Mouse (Mus musculus) erythroid progenitor cell, adult 5-6 weeks (primary cell): Measurements from ENCODE around the gene Nf2. TPM values are rescaled to one million over a fixed set of nuclear protein-coding genes. Genes with fewer than 3 reads are reported as not detected.
"Not testable (repeated sequence)": the region's sequence is repeated elsewhere in the genome, so short reads cannot be mapped to it uniquely, and the experiment has no call there.

Experiments
- ATAC-seq: replicated peaks from 2 replicates; pipeline ENCODE4 v1.8.0; 2016; ENCODE audit warnings: moderate number of reproducible peaks, mild to moderate bottlenecking, moderate TSS enrichment, inconsistent platforms; ENCODE audit not compliant: poor library complexity, low FRiP score, severe bottlenecking
- total RNA-seq, 2 experiments: library from RNA; stranded (forward) in 1 of 2; stranded (reverse) in 1 of 2; fragments of 150-400 nt in 1 of 2; fragments of 186-747, 209-891 nt in 1 of 2; gene quantifications; 2 replicates each; pipeline versions ENCODE4 v1.2.3 to v1.2.4; 2015 to 2017; ENCODE audit warnings: low replicate concordance in 2 of 2

The Nf2 gene
- total RNA-seq, 2 experiments from 2014 or later, result 7.5 to 18.2 TPM

DNA sequence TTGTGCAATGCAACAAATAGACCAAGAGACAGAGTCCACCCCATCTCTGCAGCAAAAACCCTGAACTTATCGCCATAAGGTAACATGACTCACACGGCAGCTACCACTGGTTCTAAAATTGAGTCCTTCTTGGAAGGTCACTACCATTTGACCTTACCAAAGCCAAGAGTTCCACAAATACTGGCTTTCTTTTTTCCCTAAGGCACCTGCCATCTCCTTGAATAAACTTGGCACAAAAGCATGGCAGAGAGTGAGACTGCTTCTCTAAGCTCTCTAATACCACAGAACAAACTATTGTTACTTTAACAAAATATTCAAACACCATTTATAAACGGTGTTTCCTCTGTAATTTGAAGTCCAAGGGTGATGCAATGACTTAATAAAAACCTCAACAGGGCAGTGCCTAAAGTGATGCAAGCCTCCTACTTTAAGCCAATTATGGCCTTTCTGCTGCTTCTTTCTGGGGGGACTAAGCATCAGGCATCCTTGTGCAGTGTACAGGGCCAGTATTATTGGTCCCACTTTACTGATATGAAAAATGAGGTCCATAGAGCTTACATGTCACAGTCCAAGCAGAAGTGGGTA, 8.3 kb downstream of the Nf2 start:
- no peak for ATAC-seq

DNA sequence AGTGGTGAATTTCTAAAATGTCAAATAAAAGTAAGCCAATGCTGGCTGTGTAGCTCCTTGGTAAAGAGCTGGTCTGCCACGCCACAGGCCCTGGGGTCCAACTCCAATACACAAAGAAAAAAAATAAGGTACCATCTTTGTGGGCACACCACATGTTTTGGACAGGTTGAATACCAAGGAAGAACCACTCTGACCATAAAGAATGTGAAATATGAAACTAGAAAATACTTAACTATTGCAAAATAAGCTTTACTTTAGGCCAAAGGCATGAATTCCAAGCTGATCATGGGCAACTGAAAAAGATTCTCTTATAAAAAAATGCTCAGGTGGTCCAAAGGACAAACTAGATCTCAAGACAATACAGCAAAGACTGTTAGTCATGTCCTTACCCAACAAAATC, 11.1 kb downstream of the Nf2 start:
- ATAC-seq, result no peak

DNA sequence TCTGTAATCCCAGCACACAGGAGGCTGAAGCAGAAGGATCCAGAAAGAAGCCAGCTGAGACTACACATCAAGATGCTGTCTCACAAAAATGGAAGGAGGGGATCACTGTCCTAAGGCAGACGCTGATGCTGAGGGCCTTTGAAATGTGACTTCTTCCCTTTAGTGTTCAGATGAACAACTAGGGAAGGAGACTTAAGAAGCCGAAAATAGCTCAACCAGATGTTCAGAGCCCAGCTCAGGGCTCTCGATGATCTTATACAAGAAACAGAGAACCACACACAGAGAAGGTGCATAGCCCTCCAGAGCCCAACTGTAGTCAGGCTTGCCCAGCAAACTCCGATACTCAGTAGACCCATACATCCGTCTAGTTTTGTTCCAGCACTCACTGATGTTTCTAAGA, 12.0 kb downstream of the Nf2 start:
- ATAC-seq, result peak; percentile 42; the same call in 1 of the 2 replicates

DNA sequence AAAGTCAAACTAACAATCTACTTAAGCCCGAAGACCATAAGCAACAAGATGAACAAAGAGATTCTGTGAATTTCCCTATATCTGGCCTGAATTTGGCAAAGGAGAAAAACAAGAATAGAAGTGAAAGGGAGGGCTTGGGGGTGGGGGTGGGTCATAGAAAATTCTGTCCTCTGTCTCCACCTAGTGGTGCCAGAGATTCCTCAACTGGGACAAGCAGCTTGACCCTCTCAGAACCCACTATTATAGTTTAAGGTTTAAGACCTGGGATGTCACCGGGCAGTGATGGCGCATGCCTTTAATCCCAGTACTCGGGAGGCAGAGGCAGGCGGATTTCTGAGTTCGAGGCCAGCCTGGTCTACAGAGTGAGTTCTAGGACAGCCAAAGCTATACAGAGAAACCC, 12.6 kb downstream of the Nf2 start:
- ATAC-seq, result no peak

DNA sequence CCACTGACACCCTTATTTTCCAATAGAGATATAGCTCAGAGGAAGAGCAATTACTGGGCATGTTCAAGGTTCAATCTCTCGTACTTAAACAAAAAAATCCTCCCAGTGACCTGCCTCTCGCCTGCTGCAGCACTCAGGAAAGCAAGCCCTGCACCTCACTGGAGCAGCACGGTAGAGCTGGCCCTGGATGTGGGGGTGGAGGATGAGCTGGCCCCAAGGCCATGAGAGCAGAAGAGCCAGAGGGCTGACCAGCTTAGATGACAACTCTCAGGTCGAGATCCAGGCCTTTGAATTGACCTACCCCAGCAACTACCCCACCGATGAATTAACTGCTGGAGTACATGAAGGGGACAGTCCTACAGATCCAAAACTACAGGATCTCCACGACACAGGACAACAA, 13.9 kb downstream of the Nf2 start:
- no peak for ATAC-seq

DNA sequence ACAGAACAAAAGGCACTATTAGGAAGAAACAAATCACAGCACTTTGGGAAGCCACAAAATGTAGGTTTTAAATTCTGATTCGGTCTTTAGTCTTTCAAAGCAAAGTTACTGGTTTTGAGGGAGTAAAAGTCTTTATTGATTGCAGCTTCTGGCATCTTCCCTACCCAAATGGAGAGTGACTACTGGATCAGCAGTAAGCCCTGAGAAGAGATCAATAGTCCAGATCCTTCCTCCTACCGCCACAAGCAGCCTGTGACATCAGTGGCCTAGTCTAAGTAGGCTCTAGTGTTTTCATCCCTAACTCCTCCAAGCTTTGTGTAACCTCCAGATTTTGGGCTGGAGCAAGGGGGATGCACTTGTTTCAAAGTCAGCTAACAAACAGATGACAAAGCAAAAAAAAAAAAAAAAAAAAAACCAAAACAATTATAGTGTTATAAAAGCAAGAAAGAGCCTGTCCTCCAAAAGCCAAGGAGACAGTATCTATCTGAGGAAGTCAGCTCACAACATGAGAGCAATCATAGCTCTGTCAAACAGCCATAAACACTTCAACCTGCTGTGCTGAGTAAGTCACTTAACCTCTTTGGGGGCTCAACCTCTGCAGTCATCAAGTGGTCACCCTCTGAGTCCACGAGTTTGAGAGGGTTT, 15.9 kb downstream of the Nf2 start:
- no peak for ATAC-seq

DNA sequence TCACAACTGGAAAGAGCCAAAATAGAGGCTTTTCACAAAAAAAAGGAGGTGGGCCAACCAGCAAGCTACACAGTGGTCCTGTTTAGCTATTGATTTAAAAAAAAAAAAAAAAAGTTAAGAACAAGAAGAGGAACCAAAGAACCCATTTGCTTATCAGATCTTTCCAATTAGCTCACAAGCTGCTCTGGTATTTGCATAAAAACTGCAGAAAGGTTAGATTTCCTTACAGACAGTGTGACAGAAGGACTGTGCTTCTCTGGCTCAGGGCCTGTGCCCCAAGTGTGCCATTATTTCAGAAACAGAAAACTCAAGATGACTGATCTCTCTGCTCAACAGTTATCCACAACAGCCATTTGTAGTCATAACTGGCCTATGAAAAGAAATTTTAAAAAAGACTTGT, 18.3 kb downstream of the Nf2 start:
- ATAC-seq, result no peak

DNA sequence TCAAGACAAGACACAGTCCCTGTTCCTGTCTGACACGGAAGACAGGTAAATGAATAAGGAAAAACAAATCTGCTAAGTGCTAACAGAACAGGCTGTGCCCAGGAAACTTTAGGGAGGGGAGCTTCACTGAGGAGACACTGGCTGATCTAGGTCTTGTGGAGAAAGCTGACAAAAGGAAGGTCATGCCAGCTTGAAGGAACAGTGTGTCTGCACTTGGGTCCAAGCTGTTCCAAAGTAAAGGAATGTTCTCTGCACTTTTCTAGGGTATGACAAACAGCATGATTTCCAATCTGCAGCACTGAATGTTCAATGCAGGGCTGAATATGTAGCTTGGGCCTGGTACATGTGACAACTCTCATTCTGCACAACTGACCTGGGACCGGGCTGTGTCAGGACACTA, 21.4 kb downstream of the Nf2 start:
- ATAC-seq, result no peak

DNA sequence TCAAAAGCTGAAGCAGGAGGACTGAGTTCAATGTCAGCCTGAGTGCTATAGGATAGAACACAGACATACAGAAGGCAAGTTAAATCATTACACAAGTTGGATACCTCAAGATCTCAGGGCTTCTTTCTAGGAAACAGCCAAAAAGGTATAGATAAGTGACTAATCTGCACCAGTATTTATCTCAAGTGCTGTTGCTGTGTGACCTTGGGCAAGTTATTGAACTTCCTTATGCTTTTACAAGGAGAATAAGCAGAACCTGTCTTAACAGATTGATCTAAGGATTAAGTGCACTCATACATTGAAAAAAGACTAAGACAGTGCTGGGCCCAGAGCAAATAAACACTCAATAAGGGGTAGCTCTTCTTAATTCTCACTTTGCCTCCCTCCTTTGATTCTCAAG, 22.0 kb downstream of the Nf2 start:
- no peak for ATAC-seq

DNA sequence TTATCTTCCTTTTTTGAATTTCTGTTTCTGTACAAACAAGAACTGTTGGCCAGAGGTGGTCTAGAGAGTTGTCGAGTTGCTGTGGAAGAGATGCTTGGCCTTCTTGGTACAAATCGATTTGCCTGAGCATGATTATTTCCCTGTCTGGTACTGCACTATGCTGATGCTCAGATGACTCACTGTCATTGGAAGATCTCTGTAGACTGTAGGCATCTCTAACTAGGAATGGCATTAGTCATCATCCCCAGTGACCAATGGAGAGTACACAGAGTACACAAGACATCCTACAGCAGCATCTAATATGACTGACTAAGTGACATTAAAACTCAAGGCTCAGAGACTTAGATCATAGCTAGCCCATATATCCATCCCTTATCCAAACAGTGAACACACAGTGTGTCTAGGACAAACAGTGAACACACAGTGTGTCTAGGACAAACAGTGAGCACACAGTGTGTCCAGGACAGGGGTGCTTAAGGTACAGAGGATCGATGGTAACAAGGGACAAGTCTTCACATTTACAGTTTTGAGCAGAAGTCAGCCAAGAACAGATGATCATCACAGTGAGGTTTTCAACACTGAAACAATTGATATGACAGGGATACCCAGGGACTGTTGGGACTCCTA, 23.1 kb downstream of the Nf2 start:
- no peak for ATAC-seq

DNA sequence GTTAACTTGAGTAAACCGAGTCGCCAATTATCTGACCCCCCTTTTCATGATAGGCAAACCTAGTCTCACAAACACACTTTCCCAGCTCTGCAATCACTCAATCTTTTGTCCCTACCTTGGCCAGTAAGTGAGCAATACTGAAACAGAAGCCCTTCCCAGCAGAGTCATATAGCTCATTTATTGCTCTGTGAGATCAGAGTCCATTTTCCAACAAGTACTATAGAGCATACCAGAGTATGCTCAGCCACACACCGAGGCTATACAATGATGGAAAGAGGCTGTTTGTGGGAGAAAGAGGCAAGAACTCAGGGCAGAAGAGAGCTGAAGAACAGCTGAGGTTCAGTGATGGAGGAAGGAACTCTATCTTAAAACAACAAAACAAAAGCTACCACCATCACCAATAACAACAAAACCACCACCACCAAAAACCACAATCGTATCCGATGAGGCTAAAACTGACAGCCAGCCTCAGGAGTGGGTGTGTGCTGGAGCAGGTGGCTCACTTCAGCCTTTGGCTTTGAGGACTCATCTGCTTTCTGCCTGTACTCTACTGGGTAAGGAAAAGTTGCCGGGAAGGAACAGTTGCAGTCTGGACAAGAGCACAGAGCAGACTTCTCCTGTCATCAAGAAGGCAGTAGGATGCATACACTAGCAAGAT, 25.6 kb downstream of the Nf2 start:
- ATAC-seq, result no peak

DNA sequence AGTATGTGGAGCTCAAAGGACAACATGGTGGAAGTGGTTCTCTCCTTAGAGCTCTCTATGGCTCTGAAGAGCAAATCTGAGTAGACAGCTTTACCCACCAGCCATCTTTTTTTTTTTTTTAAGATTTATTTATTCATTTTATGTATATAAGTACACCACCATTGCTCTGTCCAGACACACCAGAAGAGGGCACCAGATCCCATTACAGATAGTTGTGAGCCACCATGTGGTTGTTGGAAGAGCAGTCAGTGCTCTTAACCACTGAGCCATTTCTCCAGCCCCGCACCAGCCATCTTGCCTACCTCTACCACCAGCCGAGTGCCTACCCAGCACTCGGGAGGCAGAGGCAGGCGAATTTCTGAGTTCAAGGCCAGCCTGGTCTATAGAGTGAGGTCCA, 26.9 kb downstream of the Nf2 start:
- not testable (repeated sequence) for ATAC-seq

DNA sequence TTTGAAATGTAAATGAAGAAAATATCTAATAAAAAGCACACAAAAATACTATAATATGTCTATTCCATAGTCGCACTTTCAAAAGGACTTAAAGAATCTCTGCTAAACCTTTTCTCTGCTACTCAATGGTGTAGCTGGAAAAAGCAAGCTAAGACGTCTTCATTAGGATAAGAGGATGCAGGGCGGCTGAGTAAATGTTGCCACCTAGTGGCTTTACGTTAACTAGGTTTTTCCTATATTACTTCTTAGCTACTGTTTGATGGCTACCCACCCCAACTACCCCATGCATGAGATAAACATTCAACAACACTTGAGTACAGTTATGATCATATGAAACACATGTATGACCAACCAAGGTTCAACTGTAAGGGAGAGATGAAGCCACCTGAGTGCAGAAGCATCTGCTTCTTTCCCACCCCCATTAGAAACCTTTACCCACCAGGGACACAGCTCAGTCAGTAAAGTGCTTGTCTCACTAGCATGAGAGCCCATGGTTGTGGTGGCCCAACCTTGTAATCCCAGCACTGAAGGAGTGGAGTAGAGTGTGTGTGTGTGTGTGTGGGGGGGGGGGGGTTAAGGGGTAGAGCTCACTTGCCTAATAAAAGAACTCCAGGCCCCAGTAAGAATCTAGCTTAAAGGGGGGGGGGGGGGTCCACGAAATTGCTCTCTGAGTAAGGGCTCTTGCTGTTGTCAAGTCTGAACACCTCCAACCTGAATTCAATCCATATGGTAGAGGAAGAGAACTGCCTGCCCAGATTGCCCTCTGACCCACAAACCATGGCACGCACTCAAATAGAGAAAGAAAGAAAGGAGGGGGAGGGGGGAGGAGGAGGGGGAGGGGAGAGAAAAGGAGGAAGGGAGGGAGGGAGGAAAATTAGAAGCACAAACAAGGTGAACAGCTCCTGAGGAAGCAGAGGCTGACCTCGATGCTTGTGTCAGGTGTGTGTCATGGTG, 27.6 kb downstream of the Nf2 start:
- no peak for ATAC-seq

DNA sequence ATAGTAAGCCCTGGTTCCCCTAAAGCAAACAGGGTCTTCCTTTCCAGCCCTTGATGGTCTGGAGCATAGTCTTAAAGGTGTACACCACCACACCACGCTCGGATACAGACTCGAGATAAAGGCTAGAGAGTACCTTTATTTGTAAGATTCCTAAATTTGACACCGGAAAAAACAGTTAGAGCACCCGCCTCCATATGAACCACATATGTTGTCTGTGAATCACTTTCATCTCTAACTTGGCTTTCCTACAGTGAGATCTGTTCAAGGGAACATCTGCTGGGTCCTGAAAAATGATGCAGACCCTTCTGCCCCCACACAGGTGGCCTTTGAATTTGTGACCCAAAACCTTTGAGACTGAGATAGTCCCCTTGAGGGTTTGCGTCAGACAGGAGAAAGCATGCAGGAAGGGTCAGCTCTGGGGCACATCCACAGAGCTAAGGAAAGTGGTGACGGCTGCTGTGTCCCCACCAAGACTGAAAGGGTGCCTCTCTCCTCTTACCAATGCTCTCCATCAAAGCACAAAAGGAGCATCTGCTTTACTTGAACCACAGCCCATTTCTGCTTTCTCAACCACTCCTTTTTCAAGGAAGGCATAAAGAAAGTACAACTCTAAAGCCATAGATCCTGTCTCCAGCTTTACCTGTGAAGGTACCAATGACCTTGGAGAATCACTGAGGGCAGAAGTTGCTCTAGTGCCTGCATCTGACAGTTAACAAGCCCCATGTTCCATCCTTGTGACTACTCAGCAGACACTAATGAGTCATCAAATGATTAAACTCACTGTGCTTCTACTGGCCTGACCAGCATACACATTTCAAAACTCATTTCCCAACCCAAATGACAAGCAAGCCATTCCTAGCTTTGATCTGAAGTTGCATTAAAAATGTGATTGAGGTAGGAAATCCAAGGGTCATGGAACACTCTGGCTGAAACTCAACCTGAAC, 34.6 kb downstream of the Nf2 start:
- no peak for ATAC-seq

DNA sequence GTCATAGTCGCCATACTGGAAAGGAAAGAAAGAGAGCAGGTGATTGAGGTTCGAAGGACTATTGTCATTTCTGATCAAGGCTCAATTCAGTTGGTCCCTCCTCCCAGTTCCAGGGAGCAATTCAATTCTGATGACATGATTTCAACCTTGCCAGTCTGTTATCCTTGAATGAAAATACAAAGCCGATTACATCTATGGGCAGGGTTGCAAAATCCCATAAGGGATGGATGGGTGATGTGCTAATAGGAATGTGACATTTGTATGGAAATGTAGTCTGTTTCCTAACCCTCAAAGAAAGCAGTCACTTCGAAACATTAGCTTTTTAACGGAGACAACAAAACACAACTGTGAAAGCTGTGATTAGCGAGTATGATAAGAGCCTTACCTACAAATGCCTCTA, 41.0 kb downstream of the Nf2 start:
- no peak for ATAC-seq

DNA sequence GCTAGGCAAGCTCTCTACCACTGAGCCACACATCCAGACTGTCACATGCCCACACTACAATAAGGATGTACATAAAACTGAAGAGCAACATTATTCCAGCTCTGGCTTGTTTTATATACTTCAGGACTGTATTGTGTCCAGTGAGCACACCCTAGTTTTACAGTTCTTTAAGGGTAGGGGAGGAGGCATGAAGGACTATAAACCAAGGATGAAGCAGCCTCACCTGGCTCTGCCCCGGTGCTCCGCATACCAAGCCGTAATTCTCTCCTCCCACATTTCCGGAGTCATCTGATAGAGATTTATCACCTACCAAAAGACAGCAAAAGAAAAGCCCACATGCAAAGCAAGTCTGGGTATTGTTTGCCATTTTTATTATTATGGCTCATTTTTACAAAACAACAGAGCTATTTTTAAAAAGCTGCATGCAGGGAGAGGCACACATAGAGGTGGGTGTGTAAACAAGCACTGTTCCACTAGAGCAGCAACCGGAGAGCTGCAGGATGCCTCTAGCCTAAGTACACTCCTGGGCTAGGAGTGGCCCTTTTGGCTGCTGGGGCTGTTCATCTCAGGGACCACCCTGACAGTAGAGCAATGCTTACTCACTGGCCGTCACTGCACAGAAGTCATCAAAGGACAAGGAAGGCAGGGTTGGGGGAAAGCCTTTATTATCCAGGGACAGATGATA, 43.2 kb downstream of the Nf2 start:
- ATAC-seq, result no peak

DNA sequence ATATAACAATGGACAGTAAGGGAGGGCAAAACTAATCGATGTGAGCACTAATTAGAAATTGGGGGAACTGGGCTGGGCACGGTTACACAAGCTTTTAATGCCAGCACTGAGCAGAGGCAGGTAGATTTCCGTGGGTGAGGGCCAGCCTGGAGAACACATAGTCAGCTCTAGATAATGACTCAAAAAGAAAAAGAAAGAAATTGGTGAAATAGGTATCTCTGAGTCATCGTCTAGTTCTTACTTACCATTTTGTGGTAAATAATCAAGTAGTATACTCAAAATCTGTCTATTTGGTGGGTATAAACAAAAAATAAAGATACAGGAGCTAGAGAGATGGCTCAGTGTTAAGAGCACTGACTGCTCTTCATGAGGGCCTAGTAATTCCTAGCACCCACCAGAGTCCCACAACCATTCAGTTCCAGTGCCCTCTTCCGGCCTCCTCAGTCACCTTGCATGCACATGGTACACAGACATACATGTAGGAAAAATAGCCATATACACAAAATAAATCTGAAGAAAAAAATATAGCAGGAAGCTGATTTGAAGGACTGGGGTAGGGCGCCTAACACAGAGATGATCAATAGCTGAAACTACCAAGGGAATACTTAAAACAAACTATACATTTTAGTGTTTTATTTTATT, 44.3 kb downstream of the Nf2 start:
- no peak for ATAC-seq

DNA sequence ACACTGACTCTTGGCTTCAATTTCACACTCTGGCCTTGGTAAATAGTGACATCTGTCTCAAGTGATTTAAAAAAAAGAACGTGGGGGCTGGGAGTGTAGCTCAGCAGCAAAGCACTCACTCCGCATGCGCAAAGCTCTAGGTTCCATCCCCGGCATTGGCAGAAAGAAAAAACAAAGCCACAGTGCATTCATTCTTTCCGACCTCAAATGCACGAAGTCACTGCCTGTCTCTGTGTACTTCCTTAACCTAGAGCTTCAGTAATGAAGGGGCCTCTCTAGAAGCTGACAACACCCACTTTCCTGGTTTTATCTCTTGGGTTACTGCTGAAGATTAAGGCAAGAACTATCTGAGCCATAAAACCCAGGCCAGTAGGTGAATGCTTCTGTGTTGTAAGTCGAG, 45.4 kb downstream of the Nf2 start:
- ATAC-seq, result no peak
